Mouse (Mus musculus) hindbrain, postnatal 0 days (tissue): ENCODE data around the gene Hist3h2ba. TPM values are rescaled to one million over a fixed set of nuclear protein-coding genes. Genes with fewer than 3 reads are reported as not detected.

Experiments
- ATAC-seq: fragments of 200-750 bp; cut with Nextera tagmentation; 2 replicates; pipeline ENCODE4 v1.8.0; 2017; ENCODE audit warnings: mild to moderate bottlenecking, moderate TSS enrichment, moderate library complexity
- DNase-seq: peaks from one replicate; pipeline ENCODE4 v3.0.0-alpha.2; 2015; ENCODE audit warnings: low spot score
- H3K27ac ChIP-seq: fragments of 300-500 bp; sonication (generic); 2 replicates; pipeline ENCODE4 v1.5.1; 2014; ENCODE audit warnings: mild to moderate bottlenecking
- H3K27me3 ChIP-seq: fragments of 300-500 bp; sonication (generic); 2 replicates; pipeline ENCODE4 v1.6.1; 2014; ENCODE audit warnings: low read length, mixed read lengths; ENCODE audit not compliant: insufficient read depth
- H3K36me3 ChIP-seq: fragments of 300-500 bp; sonication (generic); 2 replicates; pipeline ENCODE4 v1.6.1; 2014; ENCODE audit warnings: low read length, mixed read lengths; ENCODE audit not compliant: insufficient read depth
- H3K4me1 ChIP-seq: fragments of 300-500 bp; sonication (generic); 2 replicates; pipeline ENCODE4 v1.6.1; 2014; ENCODE audit warnings: antibody characterized with exemption, low read length, mixed read lengths; ENCODE audit not compliant: insufficient read depth
- H3K4me2 ChIP-seq: fragments of 300-500 bp; sonication (generic); 2 replicates; pipeline ENCODE4 v1.6.1; 2014; ENCODE audit warnings: low read depth, mild to moderate bottlenecking, low read length, moderate library complexity, mixed read lengths
- H3K4me3 ChIP-seq: fragments of 300-500 bp; sonication (generic); 2 replicates; pipeline ENCODE4 v1.5.1; 2014; ENCODE audit warnings: low read length
- H3K9ac ChIP-seq: fragments of 300-500 bp; sonication (generic); replicated peaks from 2 replicates; pipeline ENCODE4 v1.6.1; 2014; ENCODE audit warnings: mild to moderate bottlenecking, low read length, moderate library complexity, mixed read lengths
- H3K9me3 ChIP-seq: fragments of 300-500 bp; sonication (generic); 2 replicates; pipeline ENCODE4 v1.6.1; 2016; ENCODE audit warnings: low read length, mixed read lengths
- CTCF ChIP-seq: IDR thresholded peaks from 2 replicates; pipeline ENCODE4 v1.5.1; 2016; ENCODE audit warnings: antibody characterized with exemption, control low read depth, low read depth
- WGBS: fragments of 180-500 bp; shearing (Covaris S2); extraction: QIAGEN DNeasy Blood & Tissue Kit; methylation state at CpG from one replicate; pipeline ENCODE4 v1.1.7; 2014; 5-methylcytosine and 5-hydroxymethylcytosine counted together
- polyA plus RNA-seq: library from polyadenylated mRNA; unstranded; fragments of >200 nt; fragmentation: Nextera tagmentation; extraction: Ambion mirVana; gene quantifications from 2 replicates; pipeline ENCODE4 v1.2.1, GENCODE M21; 2015
- total RNA-seq: library from RNA; depleted of rRNA; stranded (reverse); fragments of >200 nt; gene quantifications from 2 replicates; pipeline ENCODE4 v1.2.3, GENCODE M21; 2014

The Hist3h2ba gene
- total and polyA plus RNA-seq, 2 experiments from 2014 or later: 103 to 625 TPM

- Histone ChIP-seq H3K4me1 (peaks cover 15% of the 10 kb centered on the region), H3K4me3 (no peak overlapping the region), H3K27ac (no peak overlapping the region), H3K9ac (no peak overlapping the region), H3K9me3 (no peaks in the 10 kb centered on the region), H3K27me3 (no peaks in the 10 kb centered on the region), H3K4me2 (no peak overlapping the region), H3K36me3 (no peaks in the 10 kb centered on the region)
- ATAC-seq (no peak), DNase-seq (peak; percentile 47)
- TF ChIP-seq CTCF: no peak
- 68% methylated on average over 48 of the region's 50 CpGs for WGBS
These were observed 12.9 kb downstream of the Hist3h2ba start for GRCm38 (mm10) chr11:58961364-58962177.

GRCm38 (mm10) chr11:58963543-58963942, 14.8 kb downstream of the Hist3h2ba start:
- Histone ChIP-seq H3K27ac (no peak overlapping the region), H3K4me3 (no peak overlapping the region), H3K9ac (no peak overlapping the region; the same call in 1 of the 2 replicates), H3K9me3 (no peaks in the 10 kb centered on the region), H3K4me1 (0 out of 2 replicates have a peak, but pooled peaks cover 3% of the 10 kb centered on the region), H3K36me3 (no peaks in the 10 kb centered on the region), H3K4me2 (no peak overlapping the region), H3K27me3 (no peaks in the 10 kb centered on the region)
- ATAC-seq (no peak), DNase-seq (no peak)
- no peak for TF ChIP-seq CTCF
- WGBS: 37% methylated on average over 17 of the region's 17 CpGs

- TF ChIP-seq CTCF: no peak
- ATAC-seq: no peak
- Histone ChIP-seq H3K9ac (no peak overlapping the region), H3K36me3 (no peaks in the 10 kb centered on the region), H3K4me1 (0 out of 2 replicates have a peak, but pooled peaks cover 3% of the 10 kb centered on the region), H3K9me3 (no peaks in the 10 kb centered on the region), H3K27ac (no peak overlapping the region), H3K4me2 (no peak overlapping the region), H3K27me3 (no peaks in the 10 kb centered on the region), H3K4me3 (no peak overlapping the region)
- WGBS: 87% methylated on average over 7 of the region's 7 CpGs
- DNase-seq: no peak
These were observed 15.5 kb downstream of the Hist3h2ba start for GRCm38 (mm10) chr11:58964216-58964615.

- no peak overlapping the region for H3K9ac ChIP-seq
- no peak overlapping the region for H3K27ac ChIP-seq
These were observed 16.5 kb downstream of the Hist3h2ba start for GRCm38 (mm10) chr11:58965001-58965760.

GRCm38 (mm10) chr11:58967346-58967745, 18.6 kb downstream of the Hist3h2ba start:
- Histone ChIP-seq H3K4me2 (no peak overlapping the region), H3K4me1 (no peaks in the 10 kb centered on the region), H3K9me3 (no peaks in the 10 kb centered on the region), H3K4me3 (no peak overlapping the region), H3K9ac (no peak overlapping the region), H3K27ac (no peak overlapping the region), H3K36me3 (no peaks in the 10 kb centered on the region), H3K27me3 (no peaks in the 10 kb centered on the region)
- WGBS: 97% methylated on average over 1 of the region's 1 CpGs
- ATAC-seq: no peak
- peak; percentile 57 for DNase-seq
- TF ChIP-seq CTCF: peak; percentile 72

More at GRCm38 (mm10) chr11:58965001-58965760, 16.5 kb downstream of the Hist3h2ba start:
- Histone ChIP-seq H3K36me3 (no peaks in the 10 kb centered on the region), H3K9me3 (no peaks in the 10 kb centered on the region), H3K4me1 (no peaks in the 10 kb centered on the region), H3K4me2 (no peak overlapping the region), H3K4me3 (no peak overlapping the region), H3K27me3 (no peaks in the 10 kb centered on the region)
- no peak for TF ChIP-seq CTCF
- DNase-seq (no peak), ATAC-seq (no peak)
- 45% methylated on average over 12 of the region's 12 CpGs for WGBS

- Histone ChIP-seq H3K4me3 (no peak overlapping the region), H3K27me3 (no peaks in the 10 kb centered on the region), H3K4me1 (no peaks in the 10 kb centered on the region), H3K9ac (no peak overlapping the region), H3K36me3 (no peaks in the 10 kb centered on the region), H3K27ac (no peak overlapping the region), H3K4me2 (no peak overlapping the region), H3K9me3 (no peaks in the 10 kb centered on the region)
- ATAC-seq: no peak
- WGBS: 87% methylated on average over 7 of the region's 7 CpGs
- no peak for TF ChIP-seq CTCF
- DNase-seq: no peak
These were observed 19.8 kb downstream of the Hist3h2ba start for GRCm38 (mm10) chr11:58968551-58968950.
